Mouse (Mus musculus): Measurements from ENCODE around the gene Gm21083. TPM values are rescaled to one million over a fixed set of nuclear protein-coding genes. Genes with fewer than 3 reads are reported as not detected.
"Not testable (repeated sequence)": the region's sequence is repeated elsewhere in the genome, so short reads cannot be mapped to it uniquely, and the experiment has no call there.

The Gm21083 gene
- polyA plus RNA-seq, 1 experiment from 2014 or later: not detected

DNA sequence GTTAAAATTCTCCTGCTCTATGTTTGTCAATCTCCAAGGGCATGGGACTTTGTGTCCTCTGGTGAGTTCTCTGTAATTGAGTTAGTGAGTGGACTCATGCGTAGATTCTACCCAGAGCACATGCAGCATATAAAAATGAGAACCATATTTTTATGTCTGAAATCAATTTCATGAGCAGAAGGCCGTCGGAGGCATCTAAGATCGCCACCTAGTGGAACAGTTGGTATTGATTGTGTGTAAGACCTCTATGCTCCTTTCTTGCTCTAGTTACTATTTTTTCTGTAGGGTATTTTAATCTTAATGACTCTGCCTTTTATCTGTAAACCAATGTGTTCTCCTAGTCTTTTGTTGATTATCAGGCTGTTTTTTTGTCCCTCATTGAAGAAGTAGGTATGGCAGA is 23.2 kb downstream of the Gm21083 start:
- 43% methylated on average over 4 of the region's 4 CpGs for WGBS
- H3K9ac ChIP-seq; H3K4me3 ChIP-seq; ATAC-seq (ENCODE audit: low FRiP score); H3K36me3 ChIP-seq; H3K27ac ChIP-seq; H3K4me1 ChIP-seq (replicated peaks); H3K4me2 ChIP-seq; H3K27me3 ChIP-seq: not testable (repeated sequence)
- H3K9me3 ChIP-seq: peaks cover 29% of the 10 kb centered on the region

DNA sequence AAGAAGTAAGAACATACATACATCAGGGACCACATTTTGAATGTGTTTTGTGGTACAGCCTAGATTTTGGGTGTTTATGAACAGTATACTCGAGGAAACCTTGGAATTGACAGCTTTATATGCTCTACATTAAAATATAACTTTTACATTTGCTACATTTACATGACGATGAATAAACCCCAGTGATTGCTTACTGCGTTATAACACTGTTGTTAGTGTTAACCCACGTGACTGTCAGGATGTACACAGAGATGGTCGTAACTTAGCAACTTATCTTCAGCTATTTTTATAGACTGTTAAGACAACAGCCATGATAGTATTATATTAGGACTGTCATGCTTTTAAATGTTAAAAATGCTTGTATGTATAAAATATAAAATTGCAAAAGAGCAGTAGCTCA is 24.3 kb downstream of the Gm21083 start:
- 65% methylated on average over 5 of the region's 5 CpGs for WGBS
- not testable (repeated sequence) for H3K27ac ChIP-seq; H3K36me3 ChIP-seq; H3K27me3 ChIP-seq; H3K4me1 ChIP-seq (replicated peaks); H3K4me2 ChIP-seq; H3K4me3 ChIP-seq; H3K9ac ChIP-seq
- peak; percentile 43; the same call in 1 of the 2 replicates for ATAC-seq (ENCODE audit: low FRiP score)
- H3K9me3 ChIP-seq: peaks cover 27% of the 10 kb centered on the region

DNA sequence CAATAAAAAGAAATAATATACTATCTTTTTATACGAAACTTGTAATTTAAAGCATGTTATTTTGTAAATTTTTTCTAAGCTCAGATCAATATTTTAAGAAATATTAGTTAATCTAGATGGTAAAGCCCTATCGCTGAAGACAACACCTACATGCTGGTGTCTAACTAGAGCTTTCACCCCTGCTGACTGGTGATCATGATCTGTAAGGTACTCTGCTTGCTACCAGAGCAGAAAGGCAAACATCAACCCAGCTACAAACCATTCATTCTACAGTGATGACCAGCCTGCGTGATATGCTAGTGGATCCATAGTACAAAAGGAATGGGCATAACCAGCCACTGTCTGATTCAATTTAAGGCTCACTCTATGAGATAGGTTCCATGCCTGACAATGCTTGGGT is 24.8 kb downstream of the Gm21083 start:
- H3K4me3 ChIP-seq; H3K9ac ChIP-seq; H3K27me3 ChIP-seq; H3K36me3 ChIP-seq; H3K4me1 ChIP-seq (replicated peaks); H3K4me2 ChIP-seq; H3K27ac ChIP-seq: not testable (repeated sequence)
- peak; percentile 62; the same call in 1 of the 2 replicates for ATAC-seq (ENCODE audit: low FRiP score)
- H3K9me3 ChIP-seq: peaks cover 31% of the 10 kb centered on the region
- 74% methylated on average over 3 of the region's 3 CpGs for WGBS

DNA sequence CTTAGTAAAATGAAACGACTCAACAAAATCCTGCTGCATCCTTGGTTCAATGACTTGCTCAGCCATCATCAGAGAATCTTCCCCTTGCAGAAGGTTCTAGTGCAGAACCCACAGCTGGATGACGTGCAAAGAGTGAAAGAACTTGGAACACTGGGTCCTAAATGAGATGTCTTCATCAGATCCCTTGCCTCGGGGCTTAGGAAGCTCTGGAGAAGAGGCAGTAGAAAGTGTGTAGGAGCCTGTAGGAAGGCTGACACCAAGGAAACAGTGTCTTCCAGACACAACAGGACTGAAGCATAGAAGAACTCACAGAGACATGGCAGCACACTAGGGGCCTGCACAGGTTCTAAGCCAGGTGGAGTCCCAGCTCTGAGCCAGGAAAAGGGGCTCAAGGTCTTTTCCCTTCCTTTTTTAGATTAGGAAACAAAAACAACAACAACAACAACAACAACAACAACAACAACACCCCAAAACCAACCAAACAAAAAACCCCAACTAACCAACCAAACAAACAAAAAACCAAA is 25.4 kb downstream of the Gm21083 start:
- H3K9ac ChIP-seq; H3K27ac ChIP-seq; H3K36me3 ChIP-seq; ATAC-seq (ENCODE audit: low FRiP score); H3K4me2 ChIP-seq; H3K4me1 ChIP-seq (replicated peaks); H3K4me3 ChIP-seq; H3K27me3 ChIP-seq: not testable (repeated sequence)
- peaks cover 31% of the 10 kb centered on the region for H3K9me3 ChIP-seq
- 61% methylated on average over 3 of the region's 3 CpGs for WGBS

DNA sequence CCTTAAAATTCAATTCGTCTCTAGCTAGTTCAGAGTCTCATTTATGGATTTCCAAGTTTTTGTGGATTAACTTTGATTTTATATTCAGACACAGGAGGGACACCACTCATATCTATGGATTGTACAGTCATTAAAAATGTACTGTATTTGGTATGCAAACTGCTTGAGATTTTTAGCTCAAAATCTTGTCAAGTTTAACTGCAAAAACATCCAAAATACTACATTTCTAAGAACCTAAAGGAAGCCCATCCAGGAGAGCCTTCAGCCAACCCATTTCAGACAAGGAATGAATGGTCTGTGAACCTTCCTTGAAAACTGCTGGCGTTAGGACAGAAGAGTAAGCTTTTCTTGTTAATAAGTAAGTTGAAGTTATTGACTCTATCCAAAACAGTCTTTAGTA is 25.9 kb downstream of the Gm21083 start:
- not testable (repeated sequence) for H3K27ac ChIP-seq; H3K4me1 ChIP-seq (replicated peaks); ATAC-seq (ENCODE audit: low FRiP score); H3K36me3 ChIP-seq; H3K27me3 ChIP-seq; H3K4me2 ChIP-seq; H3K9ac ChIP-seq; H3K4me3 ChIP-seq
- 69% methylated on average over 2 of the region's 2 CpGs for WGBS
- peaks cover 32% of the 10 kb centered on the region for H3K9me3 ChIP-seq

DNA sequence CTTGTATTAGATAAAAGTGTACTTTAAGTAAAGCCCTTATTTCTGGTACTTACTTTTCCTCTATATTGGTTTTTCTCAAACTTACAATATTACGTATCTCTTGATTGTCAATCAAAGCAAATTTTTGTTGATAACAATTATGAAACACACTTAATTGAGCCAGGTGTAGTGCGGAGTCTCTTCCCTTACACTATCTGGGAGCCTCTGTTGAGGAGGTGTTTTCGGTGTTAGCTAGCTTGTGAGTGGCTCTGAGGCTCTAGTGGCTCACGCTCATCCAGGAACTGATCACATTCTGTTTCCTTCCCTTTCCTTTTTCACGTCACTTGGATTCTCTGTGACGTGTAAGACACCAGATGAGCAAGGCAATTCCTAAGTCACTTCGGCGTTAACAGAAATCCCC is 26.5 kb downstream of the Gm21083 start:
- not testable (repeated sequence) for H3K36me3 ChIP-seq; H3K4me3 ChIP-seq; H3K9ac ChIP-seq; H3K4me2 ChIP-seq; H3K27ac ChIP-seq; ATAC-seq (ENCODE audit: low FRiP score); H3K4me1 ChIP-seq (replicated peaks); H3K27me3 ChIP-seq
- WGBS: 76% methylated on average over 8 of the region's 8 CpGs
- peaks cover 32% of the 10 kb centered on the region for H3K9me3 ChIP-seq

DNA sequence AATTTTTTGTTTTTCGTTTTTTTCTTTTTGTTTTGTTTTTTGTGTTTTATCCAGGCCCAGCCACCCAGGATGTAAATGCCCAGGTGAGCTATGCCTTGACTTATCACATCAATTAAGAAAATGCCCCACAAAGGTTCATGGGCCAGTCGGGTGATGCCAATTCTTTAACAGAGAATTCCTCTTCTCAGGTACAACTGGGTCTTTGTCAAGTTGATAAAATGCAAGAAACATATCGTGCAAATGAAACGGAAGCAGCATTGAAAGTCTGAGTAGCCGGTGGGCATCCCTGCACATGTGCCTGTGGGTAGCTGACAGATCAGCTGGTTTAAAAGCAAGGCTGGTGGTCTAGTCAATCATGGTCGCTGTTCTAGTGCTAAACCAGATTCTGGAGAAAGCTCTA is 29.5 kb downstream of the Gm21083 start:
- not testable (repeated sequence) for H3K9ac ChIP-seq; H3K27me3 ChIP-seq; H3K27ac ChIP-seq; H3K36me3 ChIP-seq; H3K4me3 ChIP-seq; H3K4me1 ChIP-seq (replicated peaks); H3K4me2 ChIP-seq
- peak; percentile 82 for ATAC-seq (ENCODE audit: low FRiP score)
- peaks cover 22% of the 10 kb centered on the region for H3K9me3 ChIP-seq
- WGBS: 68% methylated on average over 6 of the region's 6 CpGs

DNA sequence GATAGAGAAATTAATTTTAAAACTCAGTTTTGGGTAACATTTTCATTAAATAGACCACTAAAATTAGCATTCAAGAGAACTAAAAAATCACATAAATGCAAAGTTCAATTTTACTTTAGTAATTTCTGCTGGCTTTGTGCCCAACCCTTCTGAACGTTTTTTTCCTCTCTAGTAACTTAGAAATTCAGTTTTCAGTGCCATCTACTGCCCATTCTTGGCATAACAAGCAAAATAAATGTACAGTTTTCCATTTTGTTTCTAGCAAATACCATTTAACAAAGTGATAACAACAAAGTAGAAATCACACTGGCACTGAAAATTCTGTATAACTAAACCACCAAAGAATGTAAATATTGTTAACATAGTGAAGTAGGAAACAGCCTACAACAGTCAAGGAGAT is 33.6 kb downstream of the Gm21083 start:
- not testable (repeated sequence) for H3K9me3 ChIP-seq; H3K4me3 ChIP-seq; H3K4me2 ChIP-seq; H3K27me3 ChIP-seq; H3K9ac ChIP-seq; ATAC-seq (ENCODE audit: low FRiP score); H3K4me1 ChIP-seq (replicated peaks); H3K36me3 ChIP-seq; H3K27ac ChIP-seq
- 12% methylated on average over 1 of the region's 1 CpGs for WGBS

DNA sequence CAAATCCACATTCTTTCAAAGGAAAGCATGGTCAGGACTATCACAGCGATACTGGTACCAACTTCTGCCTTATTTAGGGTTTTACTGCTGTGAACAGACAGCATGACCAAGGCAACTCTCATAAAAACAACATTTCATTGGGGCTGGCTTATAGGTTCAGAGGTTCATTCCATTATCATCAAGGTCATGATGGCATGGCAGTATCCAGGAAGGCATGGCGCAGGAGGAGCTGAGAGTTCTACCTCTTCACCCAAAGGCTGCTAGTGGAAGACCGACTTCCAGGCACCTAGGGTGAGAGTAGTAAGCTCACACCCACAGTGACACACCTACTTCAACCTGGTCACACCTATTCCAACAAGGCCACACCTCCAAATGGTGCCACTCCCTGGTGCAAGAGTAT is 39.1 kb downstream of the Gm21083 start:
- H3K36me3 ChIP-seq; H3K27me3 ChIP-seq; H3K9ac ChIP-seq; H3K4me3 ChIP-seq; H3K4me2 ChIP-seq; H3K4me1 ChIP-seq (replicated peaks); H3K27ac ChIP-seq; ATAC-seq (ENCODE audit: low FRiP score): not testable (repeated sequence)
- peaks cover 11% of the 10 kb centered on the region; the same call in 1 of the 2 replicates for H3K9me3 ChIP-seq
- WGBS: 82% methylated on average over 3 of the region's 3 CpGs

DNA sequence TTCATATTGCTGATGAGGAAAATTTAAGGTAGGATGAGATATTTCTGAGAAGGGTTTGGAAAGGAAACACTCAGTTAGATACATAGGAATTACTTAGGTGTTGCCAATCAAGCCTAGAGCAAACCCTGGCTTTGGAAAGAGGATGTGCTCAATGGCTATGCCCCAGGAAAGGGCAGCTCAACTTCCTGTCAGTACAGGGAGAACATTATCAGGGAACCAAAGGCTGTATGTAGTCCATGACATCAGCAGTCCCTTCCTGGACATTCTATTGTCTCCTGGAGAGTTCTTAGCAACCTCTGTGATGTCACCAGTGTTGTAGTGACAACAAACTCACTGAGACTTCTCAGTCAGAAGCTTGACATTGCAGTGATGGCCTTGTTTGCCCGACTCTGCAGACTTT is 41.6 kb downstream of the Gm21083 start, which contains the start of gene Speer4d:
Gene Speer4d, plus strand, starts transcription at position 301 of the 400 bp plus-strand sequence.
- not testable (repeated sequence) for ATAC-seq (ENCODE audit: low FRiP score); H3K27ac ChIP-seq; H3K4me3 ChIP-seq; H3K4me2 ChIP-seq; H3K27me3 ChIP-seq; H3K4me1 ChIP-seq (replicated peaks); H3K9ac ChIP-seq; H3K36me3 ChIP-seq
- H3K9me3 ChIP-seq: peaks cover 11% of the 10 kb centered on the region; the same call in 1 of the 2 replicates
- 67% methylated on average over 1 of the region's 1 CpGs for WGBS

DNA sequence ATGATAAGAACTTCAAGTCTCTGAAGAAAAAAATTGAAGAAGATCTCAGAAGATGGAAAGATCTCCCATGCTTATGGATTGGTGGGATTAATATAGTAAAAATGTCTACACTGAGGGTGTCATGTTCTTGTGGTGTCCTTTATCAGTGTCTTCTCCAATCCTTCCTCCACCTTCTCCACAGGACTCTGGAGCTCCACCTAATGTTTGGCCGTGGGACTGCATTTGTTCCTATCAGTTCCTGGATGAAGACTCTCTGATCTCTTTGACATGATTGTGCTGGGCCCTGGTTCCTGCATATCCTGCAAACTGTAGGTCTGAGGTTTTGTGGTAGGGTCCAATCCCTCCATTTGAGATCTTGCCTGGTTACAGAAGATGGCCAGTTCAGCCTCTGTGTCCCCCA is 51.0 kb downstream of the Gm21083 start:
- not testable (repeated sequence) for H3K4me3 ChIP-seq; H3K36me3 ChIP-seq; ATAC-seq (ENCODE audit: low FRiP score); H3K4me2 ChIP-seq; H3K9ac ChIP-seq; H3K27ac ChIP-seq; H3K27me3 ChIP-seq; H3K9me3 ChIP-seq; H3K4me1 ChIP-seq (replicated peaks)
- 33% methylated on average over 1 of the region's 1 CpGs for whole genome bisulfite sequencing

DNA sequence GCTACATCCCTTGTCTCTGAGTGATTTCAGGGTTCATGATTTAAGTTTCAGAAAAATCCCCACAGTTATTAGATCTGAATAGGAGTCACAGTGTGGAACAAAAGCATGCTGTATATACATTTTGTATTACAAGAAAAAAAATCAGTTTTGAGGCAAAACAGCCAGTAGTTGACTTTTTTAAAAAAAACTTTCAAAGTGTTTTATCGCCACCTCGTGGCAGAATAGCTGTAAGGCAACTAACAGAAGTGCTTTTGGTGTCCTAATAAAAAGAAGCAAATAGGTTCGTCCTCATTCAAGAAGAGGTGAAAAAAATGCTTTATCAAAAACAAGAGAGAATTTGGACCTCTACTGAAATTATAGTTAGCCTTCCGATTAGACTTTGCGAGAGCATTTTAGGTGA is 52.9 kb downstream of the Gm21083 start:
- H3K4me2 ChIP-seq; H3K27me3 ChIP-seq; ATAC-seq (ENCODE audit: low FRiP score); H3K36me3 ChIP-seq; H3K4me1 ChIP-seq (replicated peaks); H3K27ac ChIP-seq; H3K9ac ChIP-seq; H3K4me3 ChIP-seq: not testable (repeated sequence)
- H3K9me3 ChIP-seq: peaks cover 14% of the 10 kb centered on the region
- 32% methylated on average over 5 of the region's 5 CpGs for WGBS

Data from hindbrain, embryonic 13.5 days (tissue).